Mouse (Mus musculus) heart, embryonic 15.5 days (tissue): ENCODE data around the gene Parp3. TPM values are rescaled to one million over a fixed set of nuclear protein-coding genes. Genes with fewer than 3 reads are reported as not detected.
A peak's percentile ranks its signal among the peaks of the same experiment; 100 is the strongest.

Experiments
- ATAC-seq: fragments of 200-750 bp; cut with Nextera tagmentation; replicated peaks from 2 replicates; pipeline ENCODE4 v1.8.0; 2017; ENCODE audit warnings: low read depth, moderate TSS enrichment; ENCODE audit not compliant: insufficient number of reproducible peaks, insufficient read depth, low FRiP score
- H3K27ac ChIP-seq: fragments of 300-500 bp; sonication (generic); 2 replicates; pipeline ENCODE4 v1.5.1; 2015; ENCODE audit warnings: mild to moderate bottlenecking, inconsistent platforms
- H3K27me3 ChIP-seq: fragments of 300-500 bp; sonication (generic); 2 replicates; pipeline ENCODE4 v1.6.1; 2015; ENCODE audit warnings: inconsistent platforms
- H3K36me3 ChIP-seq: fragments of 300-500 bp; sonication (generic); 2 replicates; pipeline ENCODE4 v1.6.1; 2015; ENCODE audit warnings: mild to moderate bottlenecking, inconsistent platforms
- H3K4me1 ChIP-seq: fragments of 300-500 bp; sonication (generic); replicated peaks from 2 replicates; pipeline ENCODE4 v1.6.1; 2015; ENCODE audit warnings: inconsistent platforms
- H3K4me2 ChIP-seq: fragments of 300-500 bp; sonication (generic); 2 replicates; pipeline ENCODE4 v1.6.1; 2015; ENCODE audit warnings: inconsistent platforms, mild to moderate bottlenecking, moderate library complexity
- H3K4me3 ChIP-seq: fragments of 300-500 bp; sonication (generic); 2 replicates; pipeline ENCODE4 v1.5.1; 2015; ENCODE audit warnings: mild to moderate bottlenecking, inconsistent platforms
- H3K9ac ChIP-seq: fragments of 300-500 bp; sonication (generic); 2 replicates; pipeline ENCODE4 v1.6.1; 2015; ENCODE audit warnings: mild to moderate bottlenecking, inconsistent platforms
- H3K9me3 ChIP-seq: fragments of 300-500 bp; sonication (generic); replicated peaks from 2 replicates; pipeline ENCODE4 v1.6.1; 2016; ENCODE audit warnings: inconsistent platforms
- WGBS: fragments of 180-500 bp; shearing (Covaris S2); methylation state at CpG from one replicate; pipeline ENCODE4 v1.1.7; 2015; ENCODE audit warnings: mixed read lengths; 5-methylcytosine and 5-hydroxymethylcytosine counted together
- polyA plus RNA-seq: library from polyadenylated mRNA; unstranded; fragments of >200 nt; fragmentation: Nextera tagmentation; extraction: Ambion mirVana; gene quantifications from 2 replicates; pipeline ENCODE4 v1.2.1, GENCODE M21; 2015

Gene Parp3
- polyA plus RNA-seq, 1 experiment from 2014 or later: 1.9 TPM

DNA sequence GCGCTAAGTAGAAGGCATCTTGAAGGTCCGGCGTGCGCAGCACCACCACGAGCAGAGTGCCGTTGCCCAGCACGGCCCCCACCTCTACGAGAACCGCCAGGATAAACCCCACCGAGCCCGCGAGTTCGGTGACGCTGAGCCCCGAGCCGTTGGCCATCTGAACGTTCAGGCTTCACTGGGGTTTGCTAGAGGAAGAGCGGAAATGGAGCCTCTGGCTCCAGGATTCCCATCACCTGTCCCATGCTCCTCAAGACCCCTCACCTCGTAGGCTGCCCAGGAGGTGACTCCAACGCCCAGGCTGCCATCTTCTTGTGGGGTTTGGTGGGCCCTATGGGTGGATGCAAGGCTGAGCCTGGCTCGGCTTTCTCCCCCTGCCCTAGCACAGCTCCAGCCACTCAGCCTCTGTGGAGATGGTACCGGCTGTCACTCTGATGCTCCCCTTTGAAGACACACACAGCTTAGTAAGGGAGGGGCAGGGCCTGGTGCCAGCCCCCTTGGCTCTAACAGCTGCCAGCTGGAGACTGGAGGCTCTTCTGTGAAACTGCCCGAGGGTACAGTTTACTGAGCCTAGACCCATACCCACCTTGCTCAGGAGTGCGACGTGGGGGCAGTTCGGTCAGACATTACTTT lies 11.1 kb downstream of the Parp3 start, which contains the start of gene Gpr62:
TSS of gene Gpr62 (minus strand) at position 368 of the 630 bp plus-strand sequence.
- H3K36me3 ChIP-seq: peaks cover 26% of the 10 kb centered on the region
- peak within 1 kb of the TSS; percentile 61 for H3K4me3 ChIP-seq
- H3K9me3 ChIP-seq: no peaks in the 10 kb centered on the region
- H3K4me1 ChIP-seq: peaks cover 20% of the 10 kb centered on the region
- H3K27ac ChIP-seq: peak within 1 kb of the TSS; percentile 41
- H3K4me2 ChIP-seq: peak within 1 kb of the TSS; percentile 99
- no peak for ATAC-seq
- peaks cover 17% of the 10 kb centered on the region; the same call in 1 of the 2 replicates for H3K27me3 ChIP-seq
- WGBS: 34% methylated on average over 26 of the region's 26 CpGs
- peak within 1 kb of the TSS; percentile 58 for H3K9ac ChIP-seq

DNA sequence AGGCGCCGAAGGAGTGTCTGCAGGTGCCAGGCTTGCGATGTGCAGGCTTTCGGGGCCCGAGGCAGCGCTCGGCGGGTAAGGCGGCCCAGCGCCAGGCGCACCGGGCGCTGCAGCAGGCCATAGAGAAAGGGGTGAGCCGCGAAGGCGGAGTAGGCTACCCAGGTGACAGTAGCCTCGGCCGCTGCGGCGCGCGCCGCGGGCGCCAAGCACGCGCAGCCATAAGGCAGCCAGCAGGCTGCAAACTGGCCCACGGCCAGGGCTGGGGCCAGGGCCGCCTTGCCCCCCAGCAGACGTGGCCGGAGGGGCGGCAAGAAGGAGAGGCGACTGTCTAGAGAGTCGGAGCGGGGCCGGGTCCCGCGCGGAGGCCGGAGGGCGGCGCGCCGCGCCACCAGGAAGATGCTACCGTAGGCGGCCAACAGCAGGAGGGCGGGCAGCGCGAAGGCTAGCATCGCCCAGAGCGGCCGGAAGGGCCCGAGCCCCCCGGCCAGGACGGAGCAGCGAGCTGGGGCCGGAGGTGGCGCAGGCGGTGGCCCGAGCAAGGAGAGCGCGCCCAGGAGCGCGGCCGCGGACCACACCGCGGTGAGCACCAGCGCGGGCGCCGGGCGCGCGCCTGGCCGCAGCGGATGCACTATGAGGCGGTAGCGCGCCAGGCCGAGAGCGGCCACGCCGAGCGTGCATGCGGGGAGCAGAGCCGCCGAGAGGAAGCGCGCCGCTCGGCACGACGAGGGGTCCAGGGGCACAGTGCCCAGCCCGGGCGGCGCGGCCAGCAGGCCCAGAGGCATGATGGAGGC lies 11.8 kb downstream of the Parp3 start:
- peak overlapping the region; percentile 41 for H3K27ac ChIP-seq

DNA sequence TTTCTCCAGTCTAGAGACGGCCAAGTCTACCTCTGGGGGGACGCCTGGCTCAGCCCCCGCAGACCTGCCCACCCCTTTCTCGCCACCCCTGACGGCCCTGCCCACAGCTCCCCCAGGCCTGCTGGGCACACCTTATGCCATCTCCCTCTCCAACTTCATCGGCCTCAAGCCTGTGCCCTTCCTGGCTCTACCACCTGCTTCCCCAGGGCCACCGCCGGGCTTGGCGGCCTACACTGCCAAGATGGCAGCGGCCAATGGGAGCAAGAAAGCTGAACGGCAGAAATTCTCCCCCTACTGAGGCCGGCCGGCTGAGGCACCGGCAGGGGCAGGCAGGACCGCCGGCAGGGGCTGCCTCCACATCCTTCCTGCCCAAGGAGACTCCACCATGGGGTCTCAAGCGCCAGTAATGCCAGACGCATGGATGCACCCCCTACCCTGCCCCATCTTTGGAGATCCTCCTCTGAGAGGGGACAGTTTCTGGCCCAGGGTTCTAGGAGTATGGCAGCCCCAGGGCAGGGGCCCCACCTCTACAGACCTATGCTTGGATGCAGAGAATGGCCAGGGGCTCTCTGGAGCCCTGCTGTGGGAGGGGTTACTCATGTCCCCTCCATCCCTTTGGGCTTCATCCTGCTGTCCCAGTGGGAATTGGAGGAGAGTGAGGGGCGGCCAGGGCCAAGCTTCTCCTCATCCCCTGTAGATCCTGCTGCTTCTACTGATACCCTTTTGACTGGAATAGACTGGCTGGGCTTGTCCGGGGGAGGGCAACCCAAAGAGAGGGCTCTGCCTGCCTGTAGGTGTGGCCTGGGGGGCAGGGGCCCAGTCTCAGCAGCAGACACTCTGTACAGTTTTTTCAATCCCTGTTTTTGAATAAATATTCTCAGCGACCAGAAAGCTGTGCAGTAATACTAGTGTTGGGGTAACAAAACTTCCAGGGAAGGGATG lies 13.4 kb downstream of the Parp3 start:
- H3K27me3 ChIP-seq: peaks cover 17% of the 10 kb centered on the region; the same call in 1 of the 2 replicates
- no peak overlapping the region for H3K4me2 ChIP-seq
- no peak overlapping the region for H3K9ac ChIP-seq
- H3K36me3 ChIP-seq: peaks cover 35% of the 10 kb centered on the region
- 83% methylated on average over 21 of the region's 21 CpGs for WGBS
- no peak for ATAC-seq
- no peaks in the 10 kb centered on the region for H3K9me3 ChIP-seq
- peaks cover 24% of the 10 kb centered on the region for H3K4me1 ChIP-seq
- no peak overlapping the region for H3K27ac ChIP-seq
- H3K4me3 ChIP-seq: no peak overlapping the region

More for the DNA sequence above, 11.8 kb downstream of the Parp3 start:
- H3K27me3 ChIP-seq: peaks cover 17% of the 10 kb centered on the region; the same call in 1 of the 2 replicates
- ATAC-seq: peak; percentile 63
- peak overlapping the region; percentile 58 for H3K9ac ChIP-seq
- peaks cover 33% of the 10 kb centered on the region for H3K36me3 ChIP-seq
- H3K4me3 ChIP-seq: peak overlapping the region; percentile 61
- H3K4me2 ChIP-seq: peak overlapping the region; percentile 99
- H3K9me3 ChIP-seq: no peaks in the 10 kb centered on the region
- WGBS: 2% methylated on average over 99 of the region's 99 CpGs
- H3K4me1 ChIP-seq: peaks cover 23% of the 10 kb centered on the region

DNA sequence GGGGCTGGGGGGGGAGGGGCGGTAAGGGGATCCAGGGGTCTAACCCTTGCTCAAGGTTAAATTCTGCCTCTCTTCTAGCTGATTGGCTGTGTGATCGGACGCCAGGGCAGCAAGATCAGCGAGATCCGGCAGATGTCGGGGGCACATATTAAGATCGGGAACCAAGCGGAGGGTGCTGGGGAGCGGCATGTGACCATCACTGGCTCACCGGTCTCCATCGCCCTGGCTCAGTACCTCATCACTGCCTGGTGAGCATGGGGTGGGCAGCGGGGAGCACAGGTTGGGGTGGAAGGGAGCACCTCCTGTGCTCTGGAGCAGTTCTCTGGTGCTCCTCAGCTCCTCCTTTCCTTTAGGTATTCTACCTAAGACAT lies 14.3 kb downstream of the Parp3 start:
- Histone ChIP-seq H3K9me3 (no peaks in the 10 kb centered on the region), H3K9ac (no peak overlapping the region), H3K27me3 (peaks cover 17% of the 10 kb centered on the region; the same call in 1 of the 2 replicates), H3K4me3 (no peak overlapping the region), H3K4me2 (no peak overlapping the region), H3K36me3 (peaks cover 35% of the 10 kb centered on the region), H3K4me1 (peaks cover 34% of the 10 kb centered on the region), H3K27ac (no peak overlapping the region)
- 94% methylated on average over 12 of the region's 12 CpGs for WGBS
- ATAC-seq: no peak

DNA sequence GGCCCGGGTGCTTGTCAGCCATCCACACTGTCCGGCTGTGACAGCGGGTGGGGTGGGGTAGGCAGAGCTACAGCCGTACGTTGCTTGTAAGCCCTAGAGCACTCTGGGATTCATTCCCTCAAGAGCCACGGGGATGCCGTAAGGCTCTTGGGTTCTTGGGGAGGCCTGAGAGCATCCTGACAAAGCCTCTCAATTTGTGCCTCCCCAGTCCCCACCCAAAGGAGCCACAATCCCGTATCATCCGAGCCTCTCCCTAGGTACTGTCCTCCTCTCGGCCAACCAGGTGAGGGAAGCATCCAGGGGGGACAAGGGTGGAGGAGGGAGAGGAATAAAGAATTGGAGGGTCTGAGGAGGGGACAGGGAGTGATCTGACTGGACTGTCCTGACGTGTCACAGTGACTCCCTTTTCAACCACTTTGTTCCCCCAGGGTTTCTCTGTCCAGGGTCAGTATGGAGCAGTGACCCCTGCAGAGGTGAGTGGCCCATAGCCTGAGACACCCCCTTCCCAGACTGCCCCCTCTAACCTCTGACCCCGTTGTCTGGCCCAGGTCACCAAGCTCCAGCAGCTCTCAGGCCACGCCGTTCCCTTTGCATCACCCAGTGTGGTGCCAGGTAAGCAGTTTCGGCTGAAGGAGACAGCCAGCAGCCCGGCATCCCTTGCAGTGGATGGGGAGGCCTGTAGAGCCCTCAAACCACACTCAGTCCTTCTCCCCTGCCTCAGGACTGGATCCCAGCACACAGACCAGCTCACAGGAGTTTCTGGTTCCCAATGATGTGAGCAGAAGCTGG lies 14.9 kb downstream of the Parp3 start:
- Histone ChIP-seq H3K27me3 (peaks cover 15% of the 10 kb centered on the region; the same call in 1 of the 2 replicates), H3K4me3 (no peak overlapping the region), H3K27ac (no peak overlapping the region), H3K4me2 (no peak overlapping the region), H3K9me3 (no peaks in the 10 kb centered on the region), H3K36me3 (peaks cover 35% of the 10 kb centered on the region), H3K9ac (no peak overlapping the region), H3K4me1 (peaks cover 40% of the 10 kb centered on the region)
- WGBS: 88% methylated on average over 16 of the region's 16 CpGs
- ATAC-seq: no peak

DNA sequence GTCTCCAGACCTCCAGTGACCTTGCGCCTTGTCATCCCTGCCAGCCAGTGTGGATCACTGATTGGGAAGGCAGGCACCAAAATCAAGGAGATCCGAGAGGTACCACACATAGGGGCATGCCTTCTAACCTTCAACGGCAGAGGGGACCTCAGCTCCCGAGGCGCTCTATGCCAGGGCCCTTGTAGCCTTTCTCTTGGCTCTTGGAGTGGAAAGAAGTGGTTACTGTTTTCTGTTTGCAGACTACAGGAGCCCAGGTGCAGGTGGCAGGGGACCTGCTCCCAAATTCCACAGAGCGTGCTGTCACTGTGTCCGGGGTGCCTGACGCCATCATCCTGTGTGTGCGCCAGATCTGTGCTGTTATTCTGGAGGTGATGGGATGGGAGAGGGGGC lies 15.7 kb downstream of the Parp3 start:
- Histone ChIP-seq H3K4me3 (no peak overlapping the region), H3K9ac (no peak overlapping the region), H3K36me3 (peaks cover 35% of the 10 kb centered on the region), H3K9me3 (no peaks in the 10 kb centered on the region), H3K27me3 (peaks cover 13% of the 10 kb centered on the region; the same call in 1 of the 2 replicates), H3K4me2 (no peak overlapping the region), H3K27ac (no peak overlapping the region), H3K4me1 (peaks cover 48% of the 10 kb centered on the region)
- ATAC-seq: no peak
- WGBS: 87% methylated on average over 9 of the region's 9 CpGs

DNA sequence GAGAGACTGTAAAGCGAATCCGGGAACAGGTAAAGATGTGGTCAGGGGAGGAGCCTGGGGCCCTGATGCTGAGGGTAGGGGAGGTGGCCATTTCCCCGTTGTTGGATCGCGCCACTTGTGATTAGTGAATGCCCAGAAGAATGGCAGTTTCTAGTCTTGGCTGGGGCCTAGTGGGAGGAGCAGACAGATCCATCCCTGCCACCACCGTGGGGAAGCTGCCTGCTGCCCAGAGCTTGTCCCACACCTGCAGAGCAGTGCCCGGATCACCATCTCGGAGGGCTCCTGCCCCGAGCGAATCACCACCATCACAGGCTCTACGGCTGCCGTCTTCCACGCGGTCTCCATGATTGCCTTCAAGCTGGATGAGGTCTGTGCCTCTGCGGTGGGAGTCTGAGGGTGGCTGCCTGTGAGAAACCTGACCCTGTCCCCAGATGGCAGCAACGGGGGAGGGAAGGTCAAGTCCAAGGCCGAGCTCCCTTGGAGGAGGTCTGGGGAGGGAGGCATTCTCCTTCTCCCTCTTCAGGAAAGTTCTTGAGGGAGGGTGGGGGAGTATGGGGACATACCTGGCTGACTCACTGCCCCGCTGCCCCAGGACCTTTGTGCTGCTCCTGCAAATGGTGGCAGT lies 16.2 kb downstream of the Parp3 start:
- H3K4me3 ChIP-seq: no peak overlapping the region
- H3K27ac ChIP-seq: no peak overlapping the region
- 76% methylated on average over 18 of the region's 18 CpGs for WGBS
- H3K9me3 ChIP-seq: no peaks in the 10 kb centered on the region
- no peak overlapping the region for H3K4me2 ChIP-seq
- peaks cover 10% of the 10 kb centered on the region; the same call in 1 of the 2 replicates for H3K27me3 ChIP-seq
- no peak overlapping the region for H3K9ac ChIP-seq
- ATAC-seq: no peak
- H3K36me3 ChIP-seq: peaks cover 35% of the 10 kb centered on the region
- peaks cover 48% of the 10 kb centered on the region for H3K4me1 ChIP-seq

DNA sequence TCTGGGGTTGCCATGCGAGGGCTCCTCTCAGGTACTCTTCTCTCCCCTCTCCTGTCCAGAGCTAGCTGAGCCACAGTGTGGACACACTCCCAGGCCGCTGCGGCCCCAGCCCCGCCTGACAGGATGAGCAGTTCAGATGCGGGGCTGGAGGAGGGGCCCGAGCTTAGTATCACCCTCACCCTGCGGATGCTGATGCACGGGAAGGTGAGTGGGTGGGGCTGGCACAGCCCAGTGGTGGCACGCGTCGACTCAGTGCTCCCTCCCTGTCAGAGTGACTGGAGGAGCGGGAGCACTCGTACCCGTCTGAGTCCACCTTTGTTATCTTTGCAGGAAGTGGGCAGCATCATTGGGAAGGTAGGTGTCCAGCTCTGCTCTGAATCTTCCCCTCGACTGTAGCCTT lies 16.8 kb downstream of the Parp3 start:
- Histone ChIP-seq H3K4me2 (no peak overlapping the region), H3K27ac (no peak overlapping the region), H3K27me3 (peaks cover 10% of the 10 kb centered on the region; the same call in 1 of the 2 replicates), H3K4me3 (no peak overlapping the region), H3K9me3 (no peaks in the 10 kb centered on the region), H3K4me1 (peaks cover 48% of the 10 kb centered on the region), H3K36me3 (peaks cover 35% of the 10 kb centered on the region), H3K9ac (no peak overlapping the region)
- ATAC-seq: no peak
- 64% methylated on average over 15 of the region's 15 CpGs for WGBS

DNA sequence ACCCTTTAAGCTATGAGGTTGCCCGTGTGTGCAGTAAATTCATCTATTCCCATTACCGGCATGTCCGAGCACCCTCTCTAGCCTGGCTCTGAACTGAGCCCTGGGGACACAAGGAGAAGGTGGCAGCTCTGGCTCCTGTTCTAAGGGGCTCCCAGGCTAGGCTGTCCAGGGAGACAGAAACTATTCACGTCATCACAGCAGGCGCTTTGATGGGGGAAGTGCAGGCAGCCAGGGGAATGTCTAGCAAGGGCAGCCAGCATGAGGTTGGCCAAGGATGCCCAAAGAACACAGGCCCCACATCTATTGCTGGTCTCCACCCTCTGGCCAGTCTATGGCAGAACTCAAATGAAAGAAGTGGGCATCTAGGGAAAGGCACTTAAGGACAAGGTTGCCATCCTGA lies 18.8 kb downstream of the Parp3 start:
- H3K27ac ChIP-seq: 0 out of 2 replicates have a peak overlapping the region, but pooled peaks have one; percentile 62
- H3K36me3 ChIP-seq: peaks cover 24% of the 10 kb centered on the region
- H3K27me3 ChIP-seq: no peaks in the 10 kb centered on the region
- 65% methylated on average over 5 of the region's 5 CpGs for WGBS
- H3K4me1 ChIP-seq: peaks cover 55% of the 10 kb centered on the region
- no peak overlapping the region for H3K4me2 ChIP-seq
- H3K4me3 ChIP-seq: no peak overlapping the region
- no peak for ATAC-seq
- H3K9ac ChIP-seq: no peak overlapping the region
- H3K9me3 ChIP-seq: no peaks in the 10 kb centered on the region

DNA sequence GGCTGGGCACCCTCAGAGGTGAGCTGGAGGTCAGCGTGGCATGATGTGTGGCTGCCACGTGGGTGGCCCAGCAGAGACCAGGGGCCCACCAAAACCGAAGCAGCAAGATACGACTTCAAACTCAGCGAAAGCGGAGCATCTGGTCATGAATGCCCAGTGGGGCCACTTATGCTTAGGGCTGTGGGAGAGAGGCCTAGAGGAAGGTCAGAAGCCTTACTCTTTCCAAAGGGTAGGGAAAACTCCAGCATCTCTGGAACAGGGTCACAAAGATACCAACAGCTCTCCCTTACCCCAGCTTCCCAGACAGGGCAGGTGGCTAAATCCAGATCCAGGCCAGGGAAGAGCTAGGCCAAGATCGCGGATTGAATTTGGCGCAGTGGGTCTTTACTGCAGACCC lies 19.6 kb downstream of the Parp3 start:
- no peak for ATAC-seq
- Histone ChIP-seq H3K4me3 (0 out of 2 replicates have a peak overlapping the region, but pooled peaks have one; percentile 4), H3K4me1 (peaks cover 62% of the 10 kb centered on the region), H3K27ac (peak overlapping the region; percentile 62), H3K36me3 (peaks cover 20% of the 10 kb centered on the region), H3K27me3 (no peaks in the 10 kb centered on the region), H3K9ac (peak overlapping the region; percentile 32; the same call in 1 of the 2 replicates), H3K4me2 (peak overlapping the region; percentile 95), H3K9me3 (no peaks in the 10 kb centered on the region)
- WGBS: 52% methylated on average over 9 of the region's 9 CpGs
